Mouse (Mus musculus) forelimb bud, embryonic 11.5 days (tissue): ENCODE measurements around the gene Tusc2.

Experiments used
- DNase-seq: peaks from one replicate; pipeline ENCODE4 v3.0.0-alpha.2; 2012; ENCODE audit warnings: low read depth, low spot score

Gene Tusc2

GRCm38 (mm10) chr9:107587833-107588639 is 25.0 kb downstream of the Tusc2 start:
- no peak for DNase-seq

GRCm38 (mm10) chr9:107590058-107590772 is 27.2 kb downstream of the Tusc2 start:
- DNase-seq = no peak

GRCm38 (mm10) chr9:107590773-107591060 is 27.7 kb downstream of the Tusc2 start:
- DNase-seq = no peak

GRCm38 (mm10) chr9:107593101-107593976 is 30.3 kb downstream of the Tusc2 start:
- DNase-seq = no peak

GRCm38 (mm10) chr9:107594281-107595062 is 31.4 kb downstream of the Tusc2 start:
- no peak for DNase-seq

GRCm38 (mm10) chr9:107596619-107597569 is 33.8 kb downstream of the Tusc2 start:
- DNase-seq = no peak

- DNase-seq = no peak
These were observed 35.3 kb downstream of the Tusc2 start for GRCm38 (mm10) chr9:107598385-107598784.

- no peak for DNase-seq
These were observed 36.4 kb downstream of the Tusc2 start for GRCm38 (mm10) chr9:107599433-107599832.

- no peak for DNase-seq
These were observed 36.8 kb downstream of the Tusc2 start for GRCm38 (mm10) chr9:107599842-107600241.

GRCm38 (mm10) chr9:107600745-107601144 is 37.7 kb downstream of the Tusc2 start:
- no peak for DNase-seq

- DNase-seq = no peak
These were observed 38.2 kb downstream of the Tusc2 start for GRCm38 (mm10) chr9:107601275-107601674.

GRCm38 (mm10) chr9:107602068-107602648 is 39.1 kb downstream of the Tusc2 start:
- DNase-seq = peak; percentile 91

- no peak for DNase-seq
These were observed 40.2 kb downstream of the Tusc2 start for GRCm38 (mm10) chr9:107603251-107603650.

GRCm38 (mm10) chr9:107605041-107605661 is 42.1 kb downstream of the Tusc2 start:
- DNase-seq = no peak

GRCm38 (mm10) chr9:107606591-107606990 is 43.5 kb downstream of the Tusc2 start:
- DNase-seq = no peak

GRCm38 (mm10) chr9:107607036-107607435 is 44.0 kb downstream of the Tusc2 start:
- DNase-seq = no peak

GRCm38 (mm10) chr9:107607653-107608245 is 44.7 kb downstream of the Tusc2 start:
- no peak for DNase-seq

- DNase-seq = no peak
These were observed 45.8 kb downstream of the Tusc2 start, which contains the start of gene Sema3b for GRCm38 (mm10) chr9:107608741-107609432. Gene Sema3b (minus strand): TSS chr9:107609229.
